Mouse (Mus musculus) lung, adult 2 months (tissue): Measurements from ENCODE around the gene Tdrd5. TPM values are rescaled to one million over a fixed set of nuclear protein-coding genes. Genes with fewer than 3 reads are reported as not detected.
"Not testable (repeated sequence)": the region's sequence is repeated elsewhere in the genome, so short reads cannot be mapped to it uniquely, and the experiment has no call there.

Experiments used
- DNase-seq: peaks from one replicate; pipeline ENCODE4 v3.0.0; 2022
- H3K4me1 ChIP-seq: fragments of 200-500 bp; 2 replicates; pipeline ENCODE4 v1.6.1; 2011; ENCODE audit warnings: low read length; ENCODE audit not compliant: control insufficient read depth, insufficient read depth
- H3K4me3 ChIP-seq: fragments of 200-500 bp; replicated peaks from 2 replicates; pipeline ENCODE3; 2011; ENCODE audit warnings: low read depth, mild to moderate bottlenecking, control low read depth, low read length; ENCODE audit errors: extremely low read depth
- CTCF ChIP-seq: fragments of 200-500 bp; IDR thresholded peaks from 2 replicates; pipeline ENCODE4 v1.5.1; 2011; ENCODE audit warnings: mild to moderate bottlenecking, low read length, control low read depth; ENCODE audit not compliant: insufficient read depth
- POLR2A ChIP-seq: fragments of 200-500 bp; IDR thresholded peaks from 2 replicates; pipeline ENCODE4 v1.6.1; 2011; ENCODE audit warnings: low read depth, mild to moderate bottlenecking, control low read depth, low read length, borderline replicate concordance; ENCODE audit errors: extremely low read depth
- WGBS: fragments of 180-500 bp; shearing (Covaris S2); methylation state at CpG from one replicate; pipeline ENCODE4 v1.1.7; 2018; 5-methylcytosine and 5-hydroxymethylcytosine counted together
- polyA plus RNA-seq: library from polyadenylated mRNA; depleted of rRNA; stranded (reverse); fragments of >200 nt; gene quantifications from 2 replicates; pipeline ENCODE4 v1.2.3, GENCODE M21; 2012

The Tdrd5 gene
- polyA plus RNA-seq, 1 experiment: 0.44 TPM

DNA sequence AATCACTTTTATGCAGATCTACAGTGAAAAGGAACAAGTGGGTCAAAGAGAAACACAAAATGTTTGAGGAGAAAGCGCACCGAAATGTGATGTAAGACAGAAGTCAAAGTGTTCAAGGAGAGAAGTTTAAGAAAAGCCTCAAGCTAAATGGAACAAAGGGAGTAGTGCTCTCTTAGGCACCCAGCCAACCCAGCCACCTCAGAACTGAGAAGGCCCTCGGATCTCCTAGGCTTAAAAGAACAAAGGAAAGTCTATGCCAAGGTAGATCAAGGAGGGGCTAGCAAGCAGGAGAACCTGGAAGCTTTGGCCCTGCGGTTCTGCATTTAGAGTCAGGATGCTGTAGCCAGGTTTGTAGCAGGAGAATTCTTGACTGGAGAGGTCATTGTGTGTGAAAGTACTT, 48.6 kb downstream of the Tdrd5 start:
- no peaks in the 10 kb centered on the region for H3K4me1 ChIP-seq
- 66% methylated on average over 4 of the region's 4 CpGs for WGBS
- no peak overlapping the region for H3K4me3 ChIP-seq
- no peak for DNase-seq
- TF ChIP-seq CTCF (no peak), POLR2A (no peak)

DNA sequence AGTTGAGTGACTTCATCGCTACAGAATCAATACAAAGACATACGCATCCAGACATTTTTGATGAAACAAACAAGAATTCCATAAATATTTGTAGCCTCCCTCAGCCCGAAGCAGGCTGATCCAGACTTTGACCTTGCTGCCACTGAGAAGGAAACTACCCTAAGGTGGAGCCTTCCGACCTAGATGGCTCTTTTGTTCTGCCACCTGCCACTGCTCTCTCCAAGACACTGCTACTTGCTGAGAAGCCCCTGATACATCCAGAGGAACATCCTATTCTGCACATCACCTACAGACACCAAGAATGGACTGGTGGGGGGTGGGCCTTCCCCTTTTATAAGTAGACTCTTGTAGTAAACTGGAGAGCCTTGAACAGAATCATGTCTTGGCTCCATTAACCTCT, 52.4 kb downstream of the Tdrd5 start:
- not testable (repeated sequence) for DNase-seq, H3K4me3 ChIP-seq, H3K4me1 ChIP-seq
- WGBS: 72% methylated on average over 4 of the region's 4 CpGs

DNA sequence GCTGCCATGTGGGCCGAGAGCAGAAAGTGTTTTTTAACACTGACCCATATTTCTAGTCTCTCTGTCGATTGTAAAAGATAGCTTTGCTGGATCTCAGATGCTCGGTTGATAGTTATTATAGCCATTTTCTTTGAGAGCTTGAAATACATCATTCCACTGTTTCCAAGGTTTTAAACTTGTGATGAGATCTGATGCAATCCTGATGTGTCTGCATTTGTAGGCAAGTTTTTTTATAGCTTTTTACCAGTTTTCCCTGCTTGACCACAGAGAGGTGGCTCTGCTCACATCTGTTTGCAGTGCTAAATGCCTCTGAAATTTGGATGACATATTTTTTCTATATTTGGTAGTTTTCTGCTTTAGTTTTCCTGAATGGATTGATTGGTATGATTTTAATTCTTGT, 55.6 kb downstream of the Tdrd5 start:
- no peak for DNase-seq
- Histone ChIP-seq H3K4me1 (no peaks in the 10 kb centered on the region), H3K4me3 (no peak overlapping the region)
- WGBS: 74% methylated on average over 3 of the region's 3 CpGs
- no peak for TF ChIP-seq CTCF
- TF ChIP-seq POLR2A: no peak

DNA sequence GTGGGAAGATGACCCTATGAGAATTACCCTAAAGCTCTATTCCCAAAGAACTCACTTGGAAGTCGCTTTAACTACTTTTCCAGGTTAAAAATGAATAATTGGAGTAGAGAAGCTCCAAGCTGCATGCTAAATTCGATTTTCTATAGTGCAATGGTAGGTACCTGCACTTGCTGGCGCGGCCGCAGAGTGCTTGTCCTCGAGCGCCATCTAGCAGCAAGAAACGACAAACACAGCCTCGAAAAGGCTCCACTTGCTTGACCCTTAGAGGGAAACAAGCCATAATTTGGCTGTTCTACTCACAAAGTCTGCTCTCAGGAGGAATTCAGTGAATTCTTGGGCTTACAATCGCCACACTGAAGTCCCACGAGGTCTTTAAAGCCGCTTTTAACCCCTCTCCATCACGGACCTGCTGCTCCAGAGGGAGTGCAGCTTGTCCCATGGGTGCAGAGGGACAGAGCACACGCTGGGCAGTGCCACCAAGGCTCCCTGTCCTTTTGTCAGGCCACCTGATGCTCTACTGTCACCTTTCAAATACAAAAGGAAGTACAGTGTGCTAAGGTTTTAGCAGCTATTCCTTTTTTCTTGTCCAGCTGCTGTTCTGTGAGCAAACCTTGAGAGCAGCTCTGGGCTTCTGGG, 61.6 kb downstream of the Tdrd5 start:
- 8% methylated on average over 14 of the region's 14 CpGs for WGBS
- Histone ChIP-seq H3K4me3 (no peak overlapping the region), H3K4me1 (no peaks in the 10 kb centered on the region)
- peak; percentile 23 for DNase-seq
- TF ChIP-seq CTCF (peak; percentile 83), POLR2A (no peak)

DNA sequence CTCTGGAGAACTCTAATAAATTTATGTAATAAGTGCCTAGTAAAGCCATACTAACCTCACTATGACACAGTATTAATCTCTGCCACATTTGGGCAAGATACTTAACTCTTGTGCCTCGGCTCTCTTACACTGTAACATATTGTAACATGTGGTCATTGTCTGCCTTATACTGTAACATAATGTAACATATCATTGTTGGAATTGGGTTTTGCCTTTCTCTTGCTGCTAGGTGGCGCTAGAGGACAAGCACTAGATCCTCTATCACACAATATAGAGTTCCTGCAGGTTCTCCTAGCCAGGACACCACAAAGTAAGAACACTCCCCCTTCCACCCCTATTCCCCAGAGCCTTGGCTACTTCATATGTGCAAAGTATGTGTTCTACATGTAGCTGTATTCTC, 62.4 kb downstream of the Tdrd5 start:
- no peaks in the 10 kb centered on the region for H3K4me1 ChIP-seq
- no peak overlapping the region for H3K4me3 ChIP-seq
- WGBS: 39% methylated on average over 2 of the region's 2 CpGs
- no peak for DNase-seq
- no peak for TF ChIP-seq POLR2A
- no peak for TF ChIP-seq CTCF

DNA sequence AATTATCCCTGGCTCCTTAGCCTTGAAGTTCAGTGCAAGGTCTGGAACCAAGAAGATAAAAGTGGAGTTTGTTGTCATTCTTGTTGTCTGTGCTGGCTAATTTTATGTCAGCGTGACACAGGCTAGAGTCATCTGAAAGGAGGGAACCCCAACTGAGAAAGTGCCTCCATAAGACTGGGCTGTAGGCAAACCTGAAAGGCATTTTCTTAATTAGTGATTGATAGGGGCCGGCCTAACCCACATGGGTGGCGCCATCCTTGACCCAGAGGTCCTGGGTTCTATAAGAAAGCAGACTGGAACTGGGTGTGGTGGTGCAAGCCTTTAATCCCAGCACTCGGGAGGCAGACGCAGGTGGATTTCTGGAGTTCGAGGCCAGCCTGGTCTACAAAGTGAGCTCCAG, 72.3 kb downstream of the Tdrd5 start:
- 96% methylated on average over 6 of the region's 6 CpGs for WGBS
- TF ChIP-seq POLR2A: no peak
- no peak for TF ChIP-seq CTCF
- no peak for DNase-seq
- Histone ChIP-seq H3K4me1 (no peaks in the 10 kb centered on the region), H3K4me3 (no peak overlapping the region)

DNA sequence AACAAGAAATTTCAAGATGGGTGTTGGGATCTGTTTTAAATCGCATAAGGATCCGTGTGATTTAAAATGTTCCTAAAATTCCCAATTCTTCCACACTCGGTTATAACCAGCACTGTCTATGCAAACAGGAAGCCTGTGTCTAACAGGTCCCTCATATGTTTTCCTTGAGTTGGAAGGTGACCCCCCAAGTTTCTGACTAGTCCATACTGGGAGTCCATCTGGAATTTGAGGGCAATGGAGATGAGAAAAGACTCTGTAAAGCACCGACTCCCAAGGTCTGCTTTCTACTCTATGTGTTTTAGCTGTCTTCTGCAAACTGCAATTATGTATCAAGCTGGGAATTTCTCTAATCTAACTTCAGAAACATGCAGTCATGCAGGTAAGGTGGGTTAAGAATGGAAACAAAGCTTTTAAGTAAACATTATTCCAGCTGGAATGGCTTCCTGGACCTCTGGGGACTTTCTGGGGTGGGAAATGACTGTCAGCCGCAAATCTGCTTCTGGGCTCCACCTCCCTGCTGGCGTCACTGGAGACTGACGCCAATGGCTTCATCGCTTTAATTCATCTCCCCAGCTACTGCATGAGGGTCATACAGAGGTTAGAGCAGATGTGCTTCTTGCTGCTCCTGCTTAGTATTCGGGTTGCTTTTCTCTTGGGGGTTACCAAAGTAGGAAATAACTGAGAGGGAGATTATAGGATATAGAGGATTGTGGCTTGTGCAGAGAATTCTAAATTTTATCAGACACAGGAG, 73.0 kb downstream of the Tdrd5 start:
- 32% methylated on average over 9 of the region's 9 CpGs for WGBS
- Histone ChIP-seq H3K4me1 (no peaks in the 10 kb centered on the region), H3K4me3 (no peak overlapping the region)
- TF ChIP-seq POLR2A (no peak), CTCF (no peak)
- no peak for DNase-seq

DNA sequence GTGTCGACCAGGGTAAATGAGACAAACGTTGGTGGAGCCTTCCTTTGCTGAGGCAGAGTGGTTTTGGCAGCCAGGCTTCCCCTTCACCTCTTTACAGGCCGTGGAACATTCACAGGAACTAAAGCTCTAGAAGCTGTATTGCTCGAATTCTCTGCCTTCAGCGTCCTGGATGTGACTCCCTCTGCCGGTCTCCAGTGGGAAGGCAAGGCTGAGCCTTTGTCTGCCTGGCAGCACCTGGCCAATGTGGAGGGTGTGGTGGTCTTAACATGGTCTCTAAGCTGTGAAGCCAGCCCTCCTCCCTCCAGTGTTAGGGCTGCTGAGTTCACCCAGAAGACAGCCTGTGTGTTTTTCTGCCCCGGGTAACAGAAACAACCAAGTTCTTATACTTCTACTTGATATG, 74.0 kb downstream of the Tdrd5 start:
- Histone ChIP-seq H3K4me1 (no peaks in the 10 kb centered on the region), H3K4me3 (no peak overlapping the region)
- 18% methylated on average over 7 of the region's 7 CpGs for WGBS
- TF ChIP-seq CTCF (peak; percentile 80), POLR2A (no peak)
- DNase-seq: peak; percentile 30

DNA sequence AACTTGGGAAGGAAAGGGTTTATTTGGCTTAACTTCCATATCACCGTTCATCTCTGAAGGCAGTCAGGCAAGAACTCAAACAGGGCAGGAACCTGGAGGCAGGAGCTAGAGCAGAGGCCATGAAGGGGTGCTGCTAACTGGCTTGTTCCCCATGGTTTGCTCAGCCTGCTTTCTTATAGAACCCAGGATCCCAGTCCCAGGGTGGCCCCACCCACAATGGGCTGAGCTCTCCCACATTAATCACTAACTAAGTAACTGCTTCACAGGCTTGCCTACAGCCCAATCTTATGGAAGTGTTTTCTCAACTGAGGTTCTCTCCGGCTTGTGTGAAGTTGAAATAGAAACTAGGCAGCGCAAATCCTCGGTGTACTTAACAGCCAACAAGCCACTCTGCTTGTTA, 74.7 kb downstream of the Tdrd5 start:
- WGBS: 76% methylated on average over 4 of the region's 4 CpGs
- no peak overlapping the region for H3K4me3 ChIP-seq
- no peaks in the 10 kb centered on the region for H3K4me1 ChIP-seq
- no peak for TF ChIP-seq POLR2A
- no peak for TF ChIP-seq CTCF
- DNase-seq: no peak

DNA sequence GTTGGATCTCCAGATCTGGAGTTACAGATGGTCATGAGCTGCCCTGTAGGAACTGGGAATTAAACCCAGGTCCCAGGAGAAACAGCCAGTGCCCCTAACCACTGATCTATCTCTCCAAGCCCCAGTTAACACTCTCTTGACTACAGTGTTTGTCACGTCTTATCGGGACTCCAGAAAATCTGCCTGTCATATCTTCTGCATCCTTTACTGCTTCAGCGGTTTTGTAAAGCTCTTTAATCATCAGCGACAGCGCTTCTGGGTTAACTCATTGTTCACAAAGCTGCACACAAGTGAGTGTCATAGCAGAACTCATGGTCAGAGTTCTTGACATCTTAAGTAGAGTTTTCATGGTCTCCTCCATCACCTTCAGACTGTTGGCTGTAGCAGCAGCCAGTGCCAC, 76.6 kb downstream of the Tdrd5 start:
- TF ChIP-seq CTCF (no peak), POLR2A (no peak)
- Histone ChIP-seq H3K4me3 (no peak overlapping the region), H3K4me1 (no peaks in the 10 kb centered on the region; the same call in 1 of the 2 replicates)
- 68% methylated on average over 5 of the region's 5 CpGs for WGBS
- DNase-seq: no peak
